Mouse (Mus musculus) small intestine, adult 2 months (tissue): ENCODE data around the gene Pus10.

Experiments used
- CTCF ChIP-seq: fragments of 200-500 bp; IDR thresholded peaks from 2 replicates; pipeline ENCODE4 v1.5.1; 2012; ENCODE audit warnings: low read depth, mild to moderate bottlenecking, control low read depth, inconsistent platforms, low read length, moderate library complexity, mixed read lengths; ENCODE audit not compliant: insufficient replicate concordance, insufficient read length; ENCODE audit errors: extremely low read depth
- POLR2A ChIP-seq: fragments of 200-500 bp; IDR thresholded peaks from 2 replicates; pipeline ENCODE4 v1.6.1; 2012; ENCODE audit warnings: low read depth, mild to moderate bottlenecking, control low read depth, inconsistent platforms, low read length, moderate library complexity

- TF ChIP-seq CTCF (no peak), POLR2A (no peak)
Observed at GRCm38 (mm10) chr11:23653666-23654065, 11.8 kb upstream of the Pus10 start.
